Mouse (Mus musculus) bone marrow, adult 2 months (tissue): Measurements from ENCODE around the gene Amigo1. TPM values are rescaled to one million over a fixed set of nuclear protein-coding genes. Genes with fewer than 3 reads are reported as not detected.
A peak's percentile ranks its signal among the peaks of the same experiment; 100 is the strongest.

Source experiments
- H3K27ac ChIP-seq: fragments of 200-500 bp; 2 replicates; pipeline ENCODE4 v1.5.1; 2012; ENCODE audit warnings: low read depth, mild to moderate bottlenecking, control low read depth, inconsistent platforms, low read length; ENCODE audit not compliant: control insufficient read depth, poor library complexity, insufficient read depth
- H3K4me1 ChIP-seq: fragments of 200-500 bp; 2 replicates; pipeline ENCODE4 v1.6.1; 2011; ENCODE audit warnings: low read length; ENCODE audit not compliant: control insufficient read depth, insufficient read depth
- H3K4me3 ChIP-seq: fragments of 200-500 bp; replicated peaks from 2 replicates; pipeline ENCODE3; 2011; ENCODE audit warnings: mild to moderate bottlenecking, low read depth, low read length, control low read depth; ENCODE audit not compliant: control insufficient read depth
- CTCF ChIP-seq: fragments of 200-500 bp; IDR thresholded peaks from 2 replicates; pipeline ENCODE4 v1.5.1; 2011; ENCODE audit warnings: low read length, control low read depth; ENCODE audit not compliant: control insufficient read depth, insufficient read depth
- POLR2A ChIP-seq: fragments of 200-500 bp; IDR thresholded peaks from 2 replicates; pipeline ENCODE4 v1.6.1; 2011; ENCODE audit warnings: low read depth, mild to moderate bottlenecking, control low read depth, low read length, borderline replicate concordance; ENCODE audit not compliant: control insufficient read depth
- WGBS: fragments of 180-500 bp; shearing (Covaris S2); methylation state at CpG from one replicate; pipeline ENCODE4 v1.1.7; 2018; 5-methylcytosine and 5-hydroxymethylcytosine counted together
- polyA plus RNA-seq: library from polyadenylated mRNA; stranded (reverse); fragments of >200 nt; gene quantifications from 2 replicates; pipeline ENCODE4 v1.2.4, GENCODE M21; 2011; ENCODE audit warnings: low replicate concordance; ENCODE audit not compliant: missing spikeins, insufficient read depth, insufficient read length

Amigo1 gene
- polyA plus RNA-seq, 1 experiment: 1.9 TPM

DNA sequence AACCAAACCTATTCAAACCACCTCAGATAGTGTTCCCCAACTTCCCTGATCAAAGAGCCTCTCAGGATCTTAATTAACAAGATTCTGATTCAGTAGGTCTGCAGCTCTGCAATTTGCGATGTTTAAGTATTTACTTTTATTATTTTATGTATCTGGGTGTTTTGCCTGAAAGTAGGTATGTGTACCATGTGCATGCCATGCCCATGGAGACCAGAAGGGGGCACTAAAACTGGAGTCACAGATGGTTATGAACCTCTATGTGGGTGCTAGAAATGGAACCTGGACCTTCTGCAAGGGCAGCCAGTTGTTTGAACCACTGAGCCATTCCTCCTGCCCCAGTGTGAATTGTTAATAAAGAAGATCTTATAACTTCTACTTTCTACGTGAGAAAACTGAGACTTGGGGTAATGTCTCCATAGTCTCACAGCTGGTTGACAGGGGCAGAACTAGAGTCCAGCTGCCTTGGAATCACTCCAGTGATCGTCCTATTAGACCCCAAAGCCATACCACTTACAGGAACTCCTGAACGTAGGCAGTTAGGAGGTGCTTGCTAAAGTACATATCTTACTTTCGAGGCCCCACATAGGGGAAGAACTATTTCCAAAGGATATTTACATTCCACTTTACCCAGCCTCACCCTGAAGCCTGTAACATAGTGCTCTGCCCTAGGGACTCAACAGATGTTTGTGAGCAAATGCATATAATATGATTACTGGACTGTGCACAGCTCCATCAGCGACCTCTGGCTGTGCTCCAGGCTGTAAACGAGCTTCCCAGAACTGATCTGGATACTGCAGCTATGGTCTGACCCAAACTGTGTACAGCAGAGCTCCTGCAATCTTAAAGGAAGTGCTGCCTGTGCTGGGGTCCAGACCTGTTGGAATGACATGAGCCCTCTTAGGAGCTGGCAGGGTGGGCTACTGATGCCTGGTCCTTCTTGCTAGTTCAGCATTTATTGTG is 7.1 kb upstream of the Amigo1 start:
- TF ChIP-seq CTCF: no peak
- TF ChIP-seq POLR2A: no peak
- H3K27ac ChIP-seq: no peak overlapping the region
- WGBS: 82% methylated on average over 7 of the region's 7 CpGs
- no peaks in the 10 kb centered on the region for H3K4me1 ChIP-seq
- H3K4me3 ChIP-seq: no peak overlapping the region

DNA sequence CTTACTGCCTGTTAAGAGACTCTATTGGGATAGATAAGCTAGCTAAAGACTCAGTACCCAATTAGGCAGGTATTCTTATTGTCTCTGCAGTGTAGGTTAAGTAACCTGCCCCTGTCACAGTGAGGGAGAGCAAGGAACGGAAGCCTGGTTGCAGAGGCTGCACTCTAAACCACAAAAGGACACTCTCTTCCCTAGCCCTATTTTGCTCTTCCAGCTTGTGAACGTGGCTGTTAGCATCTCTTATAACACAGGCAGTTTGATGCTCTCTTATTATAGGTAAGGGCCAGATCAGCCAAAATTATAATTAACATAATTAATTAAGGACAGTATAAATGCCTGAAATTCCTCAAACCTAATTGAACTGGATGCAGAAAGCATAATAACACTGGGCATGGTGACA is 5.6 kb upstream of the Amigo1 start:
- 21% methylated on average over 2 of the region's 2 CpGs for WGBS
- no peaks in the 10 kb centered on the region; the same call in 1 of the 2 replicates for H3K4me1 ChIP-seq
- H3K4me3 ChIP-seq: no peak overlapping the region
- no peak for TF ChIP-seq POLR2A
- no peak for TF ChIP-seq CTCF
- no peak overlapping the region for H3K27ac ChIP-seq

DNA sequence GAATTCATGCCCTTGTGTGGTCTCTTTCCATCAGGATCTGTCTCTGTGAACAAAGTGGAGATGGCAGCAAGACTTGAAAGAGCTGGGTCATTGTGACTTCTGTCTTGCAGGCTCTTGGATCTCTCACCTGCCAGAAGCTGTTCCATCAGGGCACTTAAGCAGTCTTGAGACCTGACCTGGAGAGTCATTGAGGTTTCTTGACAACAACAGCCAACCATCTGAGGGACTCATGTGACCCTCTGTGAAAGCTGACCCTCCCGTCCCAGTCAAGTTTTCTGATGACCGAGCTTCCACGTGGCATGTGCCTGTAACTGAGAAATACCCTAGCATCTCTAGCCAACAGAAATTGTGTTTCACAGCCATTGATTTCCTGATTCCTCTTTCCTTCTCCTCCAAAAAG is 1.4 kb upstream of the Amigo1 start:
- Histone ChIP-seq H3K4me3 (no peak overlapping the region), H3K27ac (no peak overlapping the region), H3K4me1 (peaks cover 5% of the 10 kb centered on the region)
- TF ChIP-seq CTCF (no peak), POLR2A (no peak)
- 89% methylated on average over 3 of the region's 3 CpGs for WGBS

DNA sequence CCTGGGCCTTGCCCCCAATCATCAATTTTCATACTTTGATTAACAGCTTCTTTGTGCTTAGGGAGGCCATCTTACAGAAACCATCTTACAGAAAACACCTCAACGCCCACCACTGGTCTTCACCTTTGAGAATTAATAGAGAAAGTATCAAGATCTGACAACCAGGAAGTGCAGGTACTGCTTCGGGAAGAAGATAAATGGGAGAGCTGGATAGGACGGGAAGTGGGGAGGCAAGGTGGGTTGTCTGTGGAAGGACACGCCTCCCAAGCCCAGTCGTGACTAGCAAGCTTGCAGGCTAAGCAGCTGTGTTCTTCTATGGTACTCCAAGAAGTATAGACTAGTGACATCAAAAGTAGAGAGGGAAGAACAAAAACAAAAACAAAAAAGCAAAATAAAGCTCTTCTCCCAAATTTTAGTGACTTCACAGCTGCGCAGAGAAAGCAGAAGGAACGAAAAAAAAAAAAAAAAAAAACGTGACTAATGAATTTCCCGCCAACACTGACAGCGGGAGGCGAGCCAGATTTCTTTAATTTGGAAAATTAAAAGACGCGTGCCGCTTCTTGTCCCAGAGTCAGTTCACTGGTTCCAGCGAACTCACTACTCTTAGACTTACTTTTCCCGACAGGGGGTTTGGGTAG is 556 bp upstream of the Amigo1 start:
- WGBS: 3% methylated on average over 16 of the region's 16 CpGs
- H3K4me1 ChIP-seq: peaks cover 5% of the 10 kb centered on the region
- TF ChIP-seq CTCF (no peak), POLR2A (no peak)
- peak overlapping the region; percentile 70 for H3K4me3 ChIP-seq
- H3K27ac ChIP-seq: no peak overlapping the region

GRCm38 (mm10) chr3:108187111-108187795 is 1.1 kb downstream of the Amigo1 start:
- TF ChIP-seq CTCF (no peak), POLR2A (no peak)
- Histone ChIP-seq H3K4me1 (peaks cover 5% of the 10 kb centered on the region), H3K27ac (no peak overlapping the region), H3K4me3 (no peak overlapping the region)
- 35% methylated on average over 20 of the region's 20 CpGs for WGBS

GRCm38 (mm10) chr3:108188716-108189490 is 2.8 kb downstream of the Amigo1 start:
- TF ChIP-seq POLR2A (no peak), CTCF (no peak)
- WGBS: 82% methylated on average over 9 of the region's 9 CpGs
- Histone ChIP-seq H3K4me3 (no peak overlapping the region), H3K27ac (no peak overlapping the region), H3K4me1 (peaks cover 5% of the 10 kb centered on the region)

GRCm38 (mm10) chr3:108189897-108190296 is 3.8 kb downstream of the Amigo1 start:
- WGBS: 66% methylated on average over 5 of the region's 5 CpGs
- no peak overlapping the region for H3K4me3 ChIP-seq
- TF ChIP-seq CTCF (no peak), POLR2A (no peak)
- no peak overlapping the region for H3K27ac ChIP-seq
- peaks cover 5% of the 10 kb centered on the region for H3K4me1 ChIP-seq

DNA sequence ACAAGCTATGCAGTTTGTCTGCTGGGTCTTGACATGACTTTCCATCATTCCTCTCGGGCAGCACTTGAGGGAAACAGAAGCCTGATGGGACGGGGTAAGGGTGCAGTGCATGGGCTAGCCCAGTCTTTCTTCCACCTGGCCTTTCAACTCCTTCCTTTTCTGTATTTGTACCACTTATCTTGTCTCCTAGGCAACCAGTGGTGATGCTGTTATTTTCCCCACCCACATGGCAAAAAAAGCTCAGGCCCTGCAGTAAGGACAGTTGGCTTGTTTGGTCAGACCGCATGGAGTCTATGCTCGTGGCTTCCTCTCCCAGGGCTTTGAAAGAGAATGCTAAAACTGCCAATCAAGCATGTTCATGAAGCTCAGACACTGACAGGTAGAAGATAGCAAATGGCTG is 7.6 kb downstream of the Amigo1 start:
- 75% methylated on average over 4 of the region's 4 CpGs for WGBS
- H3K27ac ChIP-seq: no peak overlapping the region
- H3K4me1 ChIP-seq: no peaks in the 10 kb centered on the region
- TF ChIP-seq CTCF: no peak
- no peak for TF ChIP-seq POLR2A
- H3K4me3 ChIP-seq: no peak overlapping the region
